Mouse (Mus musculus): Measurements from ENCODE around the gene Snap47.

- no peak for TF ChIP-seq CTCF (IDR thresholded peaks at IDR 0.05; ENCODE audit: insufficient read depth, low read depth, low read length)
- TF ChIP-seq POLR2A (IDR thresholded peaks at IDR 0.05; ENCODE audit: insufficient read depth, low read depth, low read length), result no peak
Observed at GRCm38 (mm10) chr11:59423010-59423588, 27.9 kb downstream of the Snap47 start.
